Mouse (Mus musculus) heart, postnatal 0 days (tissue): ENCODE measurements at regions not wholly inside any gene's neighbourhood (a gene's known extent, or its start where the extent isn't known, plus 50 kb on each side); places are given as distances from the start of the nearest gene placed in this dataset.

Experiments used
- CTCF ChIP-seq: IDR thresholded peaks from 2 replicates; pipeline ENCODE4 v1.5.1; 2016; ENCODE audit warnings: antibody characterized with exemption, control low read depth, low read depth
- EP300 ChIP-seq: IDR thresholded peaks from 2 replicates; pipeline ENCODE4 v1.6.1; 2016; ENCODE audit warnings: antibody characterized with exemption, low read depth

- TF ChIP-seq CTCF (no peak), EP300 (no peak)
Measured at GRCm38 (mm10) chr1:90711103-90711502, 108.3 kb downstream of the Cops8 start.
